19 mouse cellular contexts compared by ENCODE assay signal in genomic region chr16:58446281-58447259, GRCm38 (mm10). TPM values are rescaled to one million over a fixed set of nuclear protein-coding genes. Genes with fewer than 3 reads are reported as not detected.
DNase-seq lines count a peak whose midpoint lies in the region; ATAC-seq and TF ChIP-seq lines count a peak whose summit lies in the region.
"Had no signal": no experiment of that assay in that cellular context is flagged by ENCODE, and none has a peak within 500 bp of the region (broad histone marks: within the 10 kb centered on the region; RNA-seq: fewer than 3 reads in every experiment).

No protein-coding gene starts in this region.

- no peak overlapping the region for H3K27ac ChIP-seq in liver, embryonic 11.5 days (ENCODE audit: low read depth, low read length)
- H3K27ac ChIP-seq in MEL (ENCODE audit: control insufficient read depth, low read depth, low read length), result no peak overlapping the region
- H3K27ac ChIP-seq: hindbrain, embryonic 14.5 days; midbrain, embryonic 10.5 days; neural tube, embryonic 15.5 days had no signal

- TF ChIP-seq CTCF in MEL (IDR thresholded peaks at IDR 0.05 in 2 of 3, conservative IDR thresholded peaks at IDR 0.05 in 1 of 3; ENCODE audit: control insufficient read depth in 1 of 3, insufficient read depth in 1 of 3, low read depth in 2 of 3, low read length in 3 of 3, poor library complexity in 1 of 3, severe bottlenecking in 1 of 3), result peak in 1 of 3 experiments; percentile 25; a peak in 2 of 6 replicates

- no peak for TF ChIP-seq EP300 in MEL (IDR thresholded peaks at IDR 0.05; ENCODE audit: low read depth in 1 of 2, low read length in 2 of 2)

- H3K36me3 ChIP-seq in liver, embryonic 11.5 days (ENCODE audit: control insufficient read depth, insufficient read depth, low read length), result peaks cover 8% of the 10 kb centered on the region; the same call in 1 of the 2 replicates
- no peaks in the 10 kb centered on the region for H3K36me3 ChIP-seq in MEL (ENCODE audit: control insufficient read depth in 1 of 2, insufficient read depth in 2 of 2, low read length in 2 of 2)

- H3K4me2 ChIP-seq in liver, embryonic 11.5 days, result no peak overlapping the region
- H3K4me2 ChIP-seq: hindbrain, embryonic 14.5 days; neural tube, embryonic 15.5 days had no signal

- H3K27me3 ChIP-seq in liver, embryonic 11.5 days (replicated peaks; ENCODE audit: control insufficient read depth, insufficient read depth, low read length), result no peaks in the 10 kb centered on the region
- no peaks in the 10 kb centered on the region for H3K27me3 ChIP-seq in MEL (ENCODE audit: control insufficient read depth in 1 of 2, insufficient read depth in 2 of 2, low read length in 2 of 2)
- H3K27me3 ChIP-seq: neural tube, embryonic 15.5 days had no signal

- H3K4me3 ChIP-seq in liver, embryonic 11.5 days (ENCODE audit: low read depth, low read length), result no peak overlapping the region
- H3K4me3 ChIP-seq in MEL (ENCODE audit: control insufficient read depth in 1 of 2, insufficient read depth in 1 of 2, low read depth in 2 of 2, low read length in 2 of 2), result no peak overlapping the region
- H3K4me3 ChIP-seq: erythroblast, embryonic 14.5 days; midbrain, embryonic 10.5 days; neural tube, embryonic 15.5 days had no signal

- peak; percentile 20 for TF ChIP-seq RAD21 in MEL (IDR thresholded peaks at IDR 0.05; ENCODE audit: low read depth, low read length)

- no peak overlapping the region for H3K9ac ChIP-seq in liver, embryonic 11.5 days (ENCODE audit: low read depth, low read length)
- no peak overlapping the region for H3K9ac ChIP-seq in MEL (ENCODE audit: control insufficient read depth, low read depth, low read length, poor library complexity, severe bottlenecking)
- H3K9ac ChIP-seq: hindbrain, embryonic 14.5 days; neural tube, embryonic 15.5 days had no signal

- no peak for TF ChIP-seq POLR2A in MEL (IDR thresholded peaks at IDR 0.05; ENCODE audit: control insufficient read depth in 1 of 2, insufficient read depth in 1 of 2, low read depth in 1 of 2, low read length in 2 of 2, poor library complexity in 1 of 2)

- 92% methylated on average over 4 of the region's 4 CpGs for WGBS in liver, embryonic 11.5 days

- peaks cover 4% of the 10 kb centered on the region; the same call in 1 of the 2 replicates for H3K4me1 ChIP-seq in liver, embryonic 11.5 days (replicated peaks; ENCODE audit: control insufficient read depth, insufficient read depth, low read length)
- no peaks in the 10 kb centered on the region for H3K4me1 ChIP-seq in MEL (ENCODE audit: control insufficient read depth in 1 of 2, insufficient read depth in 2 of 2, low read length in 2 of 2)
- H3K4me1 ChIP-seq: midbrain, embryonic 10.5 days; neural tube, embryonic 15.5 days had no signal

- H3K79me2 ChIP-seq in MEL (ENCODE audit: control insufficient read depth, insufficient read depth, low read length, poor library complexity), result no peaks in the 10 kb centered on the region

- no peak for DNase-seq in frontal cortex, postnatal 10 days (ENCODE audit: low spot score in 2 of 2)
- no peak for DNase-seq in liver, embryonic 11.5 days (ENCODE audit: low spot score)
- no peak for DNase-seq in liver
- no peak for DNase-seq in MEL (ENCODE audit: low read depth, low spot score)
- peak; percentile 15 for DNase-seq in lung, postnatal 36 days
- no peak for DNase-seq in urinary bladder, postnatal 36 days (ENCODE audit: low spot score in 2 of 2)
- no peak for DNase-seq in right cerebral cortex, adult 18-20 months
- DNase-seq: adrenal gland, postnatal 10 days; cerebellum, adult 9-11 months; kidney, adult 2 months; kidney, postnatal 36 days; left cerebral cortex, postnatal 4 days; spleen, adult 18-20 months had no signal

- no peaks in the 10 kb centered on the region for H3K9me3 ChIP-seq in liver, embryonic 11.5 days (ENCODE audit: control insufficient read depth, low read length)
- H3K9me3 ChIP-seq in MEL (replicated peaks; ENCODE audit: insufficient read depth, low read length), result no peaks in the 10 kb centered on the region
- H3K9me3 ChIP-seq: G1E; midbrain, embryonic 10.5 days; neural tube, embryonic 15.5 days had no signal

- peak; percentile 87 for ATAC-seq in frontal cortex, adult (ENCODE audit: low TSS enrichment)
- ATAC-seq in liver, embryonic 11.5 days (replicated peaks; ENCODE audit: low FRiP score), result 0 out of 2 replicates have a peak, but pooled peaks have one; percentile 23

TF ChIP-seq in MEL, 35 proteins besides CTCF, POLR2A, EP300 and RAD21:
- TF ChIP-seq POLR2AphosphoS2 (IDR thresholded peaks at IDR 0.05; ENCODE audit: low read length) (no peak), SMC3 (IDR thresholded peaks at IDR 0.05; ENCODE audit: low read depth, low read length) (peak; percentile 39), ZC3H11A (IDR thresholded peaks at IDR 0.05; ENCODE audit: low read depth, low read length) (no peak)
TF ChIP-seq in MEL: peak in this region for 1.

RNA-seq across cellular contexts. Expression of gene Dcbld2, which starts 38.3 kb away (rescaled TPM):
- polyA plus RNA-seq in liver, embryonic 11.5 days (2014; fragmentation: Nextera tagmentation; extraction: Ambion mirVana), result 9.1 and 9.4 TPM in 2 replicates
- total RNA-seq in MEL (2012; rRNA removed), result 3.0 and 3.5 TPM in 2 replicates
- polyA plus RNA-seq in MEL (2012; ENCODE audit: insufficient read depth in 1 of 2, insufficient read length in 2 of 2, low read depth in 1 of 2, low replicate concordance in 2 of 2, missing spikeins in 1 of 2), result 1 to 10 TPM in 1 of 2 experiments, not detected in 1; 9.4 TPM
